Mouse (Mus musculus) ES-Bruce4 (cell line): Measurements from ENCODE around the gene Gm3453. TPM values are rescaled to one million over a fixed set of nuclear protein-coding genes. Genes with fewer than 3 reads are reported as not detected.
A peak's percentile ranks its signal among the peaks of the same experiment; 100 is the strongest.
"Not testable (repeated sequence)": the region's sequence is repeated elsewhere in the genome, so short reads cannot be mapped to it uniquely, and the experiment has no call there.

ENCODE experiments used
- H3K27ac ChIP-seq: 2 replicates; pipeline ENCODE4 v1.5.1; 2012; ENCODE audit warnings: low read length, inconsistent platforms; ENCODE audit not compliant: insufficient read depth
- H3K27me3 ChIP-seq: 2 replicates; pipeline ENCODE4 v1.6.1; 2012; ENCODE audit warnings: mild to moderate bottlenecking, low read length, inconsistent platforms; ENCODE audit not compliant: control insufficient read depth, poor library complexity, insufficient read depth, severe bottlenecking
- H3K36me3 ChIP-seq: 2 replicates; pipeline ENCODE4 v1.6.1; 2012; ENCODE audit warnings: inconsistent platforms, mild to moderate bottlenecking, low read length, moderate library complexity; ENCODE audit not compliant: control insufficient read depth, poor library complexity, insufficient read depth, severe bottlenecking
- H3K4me1 ChIP-seq: one replicate; pipeline ENCODE4 v1.8.1; 2011; ENCODE audit warnings: low read length; ENCODE audit not compliant: control insufficient read depth, insufficient read depth
- H3K4me3 ChIP-seq: 2 replicates; pipeline ENCODE4 v1.5.1; 2011; ENCODE audit warnings: low read depth, mild to moderate bottlenecking, low read length
- H3K9ac ChIP-seq: 2 replicates; pipeline ENCODE4 v1.6.1; 2012; ENCODE audit warnings: low read depth, mild to moderate bottlenecking, inconsistent platforms; ENCODE audit not compliant: poor library complexity, severe bottlenecking
- H3K9me3 ChIP-seq: replicated peaks from 2 replicates; pipeline ENCODE4 v1.6.1; 2012; ENCODE audit warnings: mild to moderate bottlenecking, low read length, inconsistent platforms; ENCODE audit not compliant: control insufficient read depth, poor library complexity, insufficient read depth, severe bottlenecking
- polyA plus RNA-seq: library from polyadenylated mRNA; stranded (reverse); fragments of >200 nt; gene quantifications from 2 replicates; pipeline ENCODE4 v1.2.4, GENCODE M21; 2011; ENCODE audit warnings: low read depth; ENCODE audit not compliant: missing spikeins, insufficient read depth, insufficient read length

Gene Gm3453
- not detected in 2 replicates for polyA plus RNA-seq

DNA sequence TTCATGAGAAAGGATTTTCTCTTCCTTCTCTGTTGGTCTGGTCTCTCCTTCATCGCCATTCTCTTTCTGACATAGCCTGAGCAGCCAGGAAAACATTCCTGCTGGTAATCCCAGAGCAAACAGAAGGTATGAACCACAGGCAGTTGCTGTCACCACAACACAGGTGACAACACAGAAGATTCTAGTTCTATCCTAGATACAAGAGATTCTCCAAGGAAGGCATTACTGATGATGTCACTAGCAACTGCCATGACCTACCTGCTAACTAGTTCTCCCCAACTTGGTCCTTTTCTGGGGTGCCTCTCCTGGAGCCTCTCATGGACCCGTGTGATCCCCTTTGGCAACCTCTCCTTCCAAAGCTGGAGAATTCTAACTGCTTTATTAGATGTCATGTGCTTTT is at the start of gene Gm3453:
Gm3453 (minus strand) TSS at position 101 of the 400 bp plus-strand sequence.
- not testable (repeated sequence) for H3K4me1 ChIP-seq, H3K4me3 ChIP-seq, H3K9ac ChIP-seq, H3K27ac ChIP-seq, H3K36me3 ChIP-seq, H3K27me3 ChIP-seq, H3K9me3 ChIP-seq

DNA sequence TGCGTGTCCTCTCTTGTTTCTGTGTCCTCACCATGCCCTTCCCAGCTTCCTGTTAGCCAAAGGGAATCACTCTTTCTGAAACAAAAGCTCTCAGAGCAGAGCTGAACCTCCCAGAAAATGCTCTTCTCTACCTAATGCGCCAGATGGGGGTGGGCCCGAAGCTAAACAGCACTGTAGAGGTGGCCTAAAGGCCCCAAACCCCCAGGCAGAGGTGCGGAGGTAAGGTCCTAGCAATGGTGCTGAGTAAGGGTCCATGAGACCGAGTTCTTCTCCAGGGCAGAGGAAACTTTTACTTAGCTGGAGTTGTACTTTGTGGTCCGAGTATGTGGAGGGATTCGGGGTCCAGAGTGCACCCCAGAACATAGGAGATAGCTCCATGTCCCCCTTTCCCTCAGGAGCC is 8.2 kb upstream of the Gm3453 start:
- not testable (repeated sequence) for H3K4me1 ChIP-seq, H3K36me3 ChIP-seq, H3K27me3 ChIP-seq

GRCm38 (mm10) chr14:5962441-5962840 is 16.5 kb downstream of the Gm3453 start:
- H3K27ac ChIP-seq, H3K36me3 ChIP-seq, H3K9me3 ChIP-seq, H3K4me3 ChIP-seq, H3K4me1 ChIP-seq, H3K9ac ChIP-seq, H3K27me3 ChIP-seq: not testable (repeated sequence)

More for the DNA sequence above, 8.2 kb upstream of the Gm3453 start:
- H3K27ac ChIP-seq, H3K9me3 ChIP-seq, H3K4me3 ChIP-seq, H3K9ac ChIP-seq: not testable (repeated sequence)

DNA sequence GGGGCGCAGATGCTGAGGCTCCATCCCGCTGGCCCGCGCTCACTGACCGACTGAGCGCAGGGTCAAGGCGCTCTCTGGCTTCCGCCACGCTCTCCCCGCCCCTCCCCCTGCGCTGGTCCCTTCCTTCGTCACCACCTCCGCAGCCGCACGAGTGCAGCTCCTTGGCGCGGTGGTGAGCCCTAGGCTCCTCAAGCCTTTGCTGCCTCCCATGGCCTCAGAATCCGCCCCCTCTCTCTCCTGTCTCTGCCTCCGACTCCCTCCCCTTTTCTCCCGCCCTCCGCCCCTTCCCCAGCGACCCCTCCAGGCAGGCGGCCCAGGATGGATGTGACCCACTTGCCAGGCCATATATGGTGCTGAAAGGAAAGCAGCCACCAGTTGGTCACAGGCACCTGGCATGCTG is 17.3 kb downstream of the Gm3453 start, which contains the start of gene Gm3248:
Gm3248 (minus strand) TSS at position 111 of the 400 bp plus-strand sequence.
- H3K4me3 ChIP-seq = peak within 1 kb of the TSS; percentile 74
- H3K9me3 ChIP-seq, H3K27ac ChIP-seq, H3K27me3 ChIP-seq, H3K4me1 ChIP-seq, H3K36me3 ChIP-seq: not testable (repeated sequence)
- 0 out of 2 replicates have a peak within 1 kb of the TSS, but pooled peaks have one; percentile 40 for H3K9ac ChIP-seq

DNA sequence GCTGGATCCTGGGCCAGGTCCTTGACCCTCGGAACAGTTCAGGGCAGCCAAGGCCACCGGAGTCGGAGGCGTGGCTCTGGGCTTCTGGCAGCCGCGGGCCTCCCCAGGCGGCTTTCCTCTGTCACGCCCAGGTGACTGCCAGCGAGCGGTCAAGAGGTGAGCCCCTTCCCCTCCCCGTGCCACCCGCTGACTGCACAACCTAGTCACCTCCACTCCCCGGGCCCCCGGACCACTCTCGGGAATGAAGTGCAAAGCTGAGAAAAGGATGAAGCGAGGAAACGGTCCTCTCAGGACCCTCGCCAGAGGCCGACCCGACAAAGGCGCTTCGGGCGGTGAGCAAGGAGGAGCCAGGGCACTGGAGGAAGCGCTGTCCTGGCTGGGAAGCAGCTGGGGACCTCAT is 17.8 kb downstream of the Gm3453 start:
- not testable (repeated sequence) for H3K27ac ChIP-seq

GRCm38 (mm10) chr14:5960479-5960878 is 18.5 kb downstream of the Gm3453 start:
- not testable (repeated sequence) for H3K4me1 ChIP-seq, H3K9ac ChIP-seq, H3K27ac ChIP-seq, H3K9me3 ChIP-seq, H3K36me3 ChIP-seq, H3K4me3 ChIP-seq, H3K27me3 ChIP-seq

More for the DNA sequence above, 17.8 kb downstream of the Gm3453 start:
- Histone ChIP-seq H3K4me3 (peak overlapping the region; percentile 74), H3K9ac (0 out of 2 replicates have a peak overlapping the region, but pooled peaks have one; percentile 40)
- H3K36me3 ChIP-seq, H3K9me3 ChIP-seq, H3K4me1 ChIP-seq, H3K27me3 ChIP-seq: not testable (repeated sequence)

DNA sequence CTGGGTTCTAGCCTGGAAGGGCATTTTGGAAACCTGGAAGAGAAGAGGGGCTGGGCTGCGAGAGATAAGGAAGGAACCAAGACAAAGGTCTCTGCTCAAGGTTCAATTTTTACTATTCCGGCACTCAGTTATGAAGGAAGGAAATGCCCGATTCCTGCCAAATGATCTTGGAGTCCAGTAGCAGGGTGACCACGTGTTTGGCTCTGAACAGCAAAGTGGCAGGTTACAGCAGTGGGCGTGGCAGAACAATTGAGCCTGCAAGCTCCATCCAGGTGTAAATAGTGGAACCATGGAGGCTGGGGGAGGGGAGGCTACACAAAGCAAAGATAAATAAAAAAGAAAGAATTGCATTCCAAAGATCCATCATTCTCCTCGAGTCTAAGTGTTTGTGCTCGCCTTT is 55.7 kb downstream of the Gm3453 start:
- H3K9me3 ChIP-seq, H3K36me3 ChIP-seq, H3K27ac ChIP-seq, H3K4me3 ChIP-seq, H3K4me1 ChIP-seq, H3K9ac ChIP-seq, H3K27me3 ChIP-seq: not testable (repeated sequence)

Other genes starting within 250 kb of the Gm3453 start
- not detected in 2 replicates for gene Gm3373, start 237.6 kb downstream of the Gm3453 start, polyA plus RNA-seq
- 0.43 TPM in 1 of 2 replicates, not detected in the other for gene Gm3383, start 171.2 kb downstream of the Gm3453 start, polyA plus RNA-seq
- not detected in 2 replicates for gene Gm3424, start 148.8 kb downstream of the Gm3453 start, polyA plus RNA-seq
- 0.93 TPM in 1 of 2 replicates, not detected in the other for gene Gm8237, start 98.8 kb downstream of the Gm3453 start, polyA plus RNA-seq
- 0.36 TPM in 1 of 2 replicates, not detected in the other for gene Gm3248, start 17.4 kb downstream of the Gm3453 start, polyA plus RNA-seq
- gene Gm6337, start 79.1 kb upstream of the Gm3453 start, polyA plus RNA-seq = not detected in 2 replicates
- 0.90 and 2.8 TPM in 2 replicates for gene Gm8206, start 114.8 kb upstream of the Gm3453 start, polyA plus RNA-seq
- 1.0 and 1.4 TPM in 2 replicates for gene Gm3468, start 129.5 kb upstream of the Gm3453 start, polyA plus RNA-seq
- not detected in 2 replicates for gene Gm3476, start 146.7 kb upstream of the Gm3453 start, polyA plus RNA-seq
- gene Gm21560, start 240.2 kb upstream of the Gm3453 start, polyA plus RNA-seq = not detected in 2 replicates